Mouse (Mus musculus) embryonic facial prominence, embryonic 13.5 days (tissue): ENCODE measurements at regions not wholly inside any gene's neighbourhood (a gene's known extent, or its start where the extent isn't known, plus 50 kb on each side); places are given as distances from the start of the nearest gene placed in this dataset.

Experiments used
- ATAC-seq: fragments of 200-750 bp; cut with Nextera tagmentation; 2 replicates; pipeline ENCODE4 v1.8.0; 2017; ENCODE audit warnings: low read depth; ENCODE audit not compliant: insufficient number of reproducible peaks, insufficient read depth, low FRiP score, low TSS enrichment
- H3K27ac ChIP-seq: fragments of 300-500 bp; sonication (generic); 2 replicates; pipeline ENCODE4 v1.5.1; 2015; ENCODE audit warnings: moderate library complexity, mild to moderate bottlenecking, inconsistent platforms
- H3K27me3 ChIP-seq: fragments of 300-500 bp; sonication (generic); 2 replicates; pipeline ENCODE4 v1.6.1; 2015; ENCODE audit warnings: mild to moderate bottlenecking, inconsistent platforms
- H3K36me3 ChIP-seq: fragments of 300-500 bp; sonication (generic); 2 replicates; pipeline ENCODE4 v1.6.1; 2015; ENCODE audit warnings: mild to moderate bottlenecking, inconsistent platforms
- H3K4me1 ChIP-seq: fragments of 300-500 bp; sonication (generic); 2 replicates; pipeline ENCODE4 v1.6.1; 2015; ENCODE audit warnings: inconsistent platforms
- H3K4me2 ChIP-seq: fragments of 300-500 bp; sonication (generic); 2 replicates; pipeline ENCODE4 v1.6.1; 2015; ENCODE audit warnings: moderate library complexity, mild to moderate bottlenecking, inconsistent platforms
- H3K4me3 ChIP-seq: fragments of 300-500 bp; sonication (generic); 2 replicates; pipeline ENCODE4 v1.5.1; 2015; ENCODE audit warnings: mild to moderate bottlenecking, inconsistent platforms
- H3K9ac ChIP-seq: fragments of 300-500 bp; sonication (generic); 2 replicates; pipeline ENCODE4 v1.6.1; 2015; ENCODE audit warnings: mild to moderate bottlenecking, inconsistent platforms
- H3K9me3 ChIP-seq: fragments of 300-500 bp; sonication (generic); 2 replicates; pipeline ENCODE4 v1.6.1; 2016; ENCODE audit warnings: inconsistent platforms
- WGBS: fragments of 180-500 bp; shearing (Covaris S2); methylation state at CpG from one replicate; pipeline ENCODE4 v1.1.7; 2015; ENCODE audit warnings: mixed read lengths; 5-methylcytosine and 5-hydroxymethylcytosine counted together

GRCm38 (mm10) chr13:84404566-84405194 is 182.6 kb downstream of the Tmem161b start:
- WGBS: 62% methylated on average over 19 of the region's 19 CpGs

GRCm38 (mm10) chr13:84434444-84434843 is 212.3 kb downstream of the Tmem161b start:
- WGBS: 77% methylated on average over 2 of the region's 2 CpGs
- no peaks in the 10 kb centered on the region for H3K9me3 ChIP-seq
- no peak overlapping the region for H3K9ac ChIP-seq
- H3K27ac ChIP-seq: no peak overlapping the region
- no peak for ATAC-seq
- H3K4me1 ChIP-seq: no peaks in the 10 kb centered on the region
- H3K36me3 ChIP-seq: no peaks in the 10 kb centered on the region
- no peak overlapping the region for H3K4me2 ChIP-seq
- H3K27me3 ChIP-seq: no peaks in the 10 kb centered on the region
- H3K4me3 ChIP-seq: no peak overlapping the region

More at GRCm38 (mm10) chr13:84404566-84405194, 182.6 kb downstream of the Tmem161b start:
- Histone ChIP-seq H3K9me3 (no peaks in the 10 kb centered on the region), H3K27me3 (no peaks in the 10 kb centered on the region), H3K4me1 (no peaks in the 10 kb centered on the region), H3K4me2 (no peak overlapping the region), H3K4me3 (no peak overlapping the region), H3K9ac (no peak overlapping the region), H3K27ac (no peak overlapping the region), H3K36me3 (no peaks in the 10 kb centered on the region)
- ATAC-seq: no peak

GRCm38 (mm10) chr13:84437586-84438443 is 215.7 kb downstream of the Tmem161b start:
- no peaks in the 10 kb centered on the region for H3K27me3 ChIP-seq
- no peak overlapping the region for H3K27ac ChIP-seq
- no peak overlapping the region for H3K4me2 ChIP-seq
- H3K4me1 ChIP-seq: no peaks in the 10 kb centered on the region
- WGBS: 64% methylated on average over 5 of the region's 5 CpGs
- H3K4me3 ChIP-seq: no peak overlapping the region
- no peak overlapping the region for H3K9ac ChIP-seq
- H3K36me3 ChIP-seq: no peaks in the 10 kb centered on the region
- H3K9me3 ChIP-seq: no peaks in the 10 kb centered on the region
- ATAC-seq: no peak

- WGBS: 79% methylated on average over 2 of the region's 2 CpGs
- Histone ChIP-seq H3K4me1 (no peaks in the 10 kb centered on the region), H3K9me3 (no peaks in the 10 kb centered on the region), H3K27me3 (no peaks in the 10 kb centered on the region), H3K27ac (no peak overlapping the region), H3K36me3 (no peaks in the 10 kb centered on the region), H3K9ac (no peak overlapping the region), H3K4me2 (no peak overlapping the region), H3K4me3 (no peak overlapping the region)
- ATAC-seq: no peak
These were observed 216.3 kb downstream of the Tmem161b start for GRCm38 (mm10) chr13:84438444-84438766.

GRCm38 (mm10) chr13:84448514-84448913 is 226.4 kb downstream of the Tmem161b start:
- no peaks in the 10 kb centered on the region for H3K27me3 ChIP-seq
- H3K36me3 ChIP-seq: no peaks in the 10 kb centered on the region
- H3K4me1 ChIP-seq: no peaks in the 10 kb centered on the region
- no peak for ATAC-seq
- WGBS: 72% methylated on average over 2 of the region's 2 CpGs
- H3K4me2 ChIP-seq: no peak overlapping the region
- H3K9ac ChIP-seq: no peak overlapping the region
- no peak overlapping the region for H3K27ac ChIP-seq
- H3K4me3 ChIP-seq: no peak overlapping the region
- H3K9me3 ChIP-seq: no peaks in the 10 kb centered on the region

- no peak for ATAC-seq
- H3K27ac ChIP-seq: no peak overlapping the region
- H3K9ac ChIP-seq: no peak overlapping the region
- H3K27me3 ChIP-seq: no peaks in the 10 kb centered on the region
- WGBS: 28% methylated on average over 6 of the region's 6 CpGs
- no peaks in the 10 kb centered on the region for H3K36me3 ChIP-seq
- no peak overlapping the region for H3K4me2 ChIP-seq
- no peaks in the 10 kb centered on the region for H3K9me3 ChIP-seq
- no peak overlapping the region for H3K4me3 ChIP-seq
- H3K4me1 ChIP-seq: no peaks in the 10 kb centered on the region
These were observed 227.0 kb downstream of the Tmem161b start for GRCm38 (mm10) chr13:84449001-84449551.
